Mouse (Mus musculus) effector memory CD4-positive, alpha-beta T cell, adult 7 months (primary cell): ENCODE data around the gene Tnnt1. TPM values are rescaled to one million over a fixed set of nuclear protein-coding genes. Genes with fewer than 3 reads are reported as not detected.

Source experiments
- polyA plus RNA-seq: library from polyadenylated mRNA; unstranded; fragments of 100-300 nt; shearing (Covaris generic); gene quantifications from one replicate; pipeline ENCODE4 v1.2.1, GENCODE M21; 2017

Tnnt1 gene
- polyA plus RNA-seq: 2.5 TPM

GRCm38 (mm10) chr7:4516332-4517050 is at the start of gene Tnnt1:
Gene Tnnt1, minus strand, starts transcription at chr7:4516382.

GRCm38 (mm10) chr7:4547221-4547641 is 31.0 kb upstream of the Tnnt1 start, which contains the start of gene Syt5:
Gene Syt5, minus strand, starts transcription at chr7:4547541.

GRCm38 (mm10) chr7:4532005-4532729 is 16.0 kb upstream of the Tnnt1 start, which contains the start of gene Dnaaf3:
Gene Dnaaf3, minus strand, starts transcription at chr7:4532453.

GRCm38 (mm10) chr7:4524212-4524922 is 8.2 kb upstream of the Tnnt1 start, which contains the start of gene Tnni3:
Gene Tnni3, minus strand, starts transcription at chr7:4524229.

GRCm38 (mm10) chr7:4501558-4502397 is 14.4 kb downstream of the Tnnt1 start, which contains the start of gene Ppp1r12c:
Gene Ppp1r12c, minus strand, starts transcription at chr7:4501680.

GRCm38 (mm10) chr7:4460576-4461434 is 55.4 kb downstream of the Tnnt1 start, which contains the start of gene Eps8l1:
Gene Eps8l1, plus strand, starts transcription at chr7:4460674.

Other genes starting within 250 kb of the Tnnt1 start
- gene Ncr1, start 178.7 kb downstream of the Tnnt1 start, polyA plus RNA-seq: not detected
- gene Gp6, start 118.6 kb downstream of the Tnnt1 start, polyA plus RNA-seq: not detected
- 3.0 TPM for gene Rdh13, start 70.7 kb downstream of the Tnnt1 start, polyA plus RNA-seq
- 9.4 TPM for gene Eps8l1, start 55.7 kb downstream of the Tnnt1 start, polyA plus RNA-seq
- gene Ppp1r12c, start 14.7 kb downstream of the Tnnt1 start, polyA plus RNA-seq: 203 TPM
- gene Tnni3, start 7.8 kb upstream of the Tnnt1 start, polyA plus RNA-seq: not detected
- gene Dnaaf3, start 16.1 kb upstream of the Tnnt1 start, polyA plus RNA-seq: not detected
- 1.0 TPM for gene Syt5, start 31.2 kb upstream of the Tnnt1 start, polyA plus RNA-seq
- not detected for gene Ptprh, start 87.7 kb upstream of the Tnnt1 start, polyA plus RNA-seq
- 11.7 TPM for gene Tmem86b, start 115.0 kb upstream of the Tnnt1 start, polyA plus RNA-seq
- gene Ppp6r1, start 142.6 kb upstream of the Tnnt1 start, polyA plus RNA-seq: 243 TPM
- 62.4 TPM for gene Hspbp1, start 168.7 kb upstream of the Tnnt1 start, polyA plus RNA-seq
- gene Brsk1, start 174.2 kb upstream of the Tnnt1 start, polyA plus RNA-seq: not detected
- gene Tmem150b, start 208.9 kb upstream of the Tnnt1 start, polyA plus RNA-seq: not detected
- gene Kmt5c, start 223.7 kb upstream of the Tnnt1 start, polyA plus RNA-seq: 29.2 TPM
- gene Cox6b2, start 236.7 kb upstream of the Tnnt1 start, polyA plus RNA-seq: not detected